Mouse (Mus musculus): ENCODE results near the gene Cyp4v3.

DNA sequence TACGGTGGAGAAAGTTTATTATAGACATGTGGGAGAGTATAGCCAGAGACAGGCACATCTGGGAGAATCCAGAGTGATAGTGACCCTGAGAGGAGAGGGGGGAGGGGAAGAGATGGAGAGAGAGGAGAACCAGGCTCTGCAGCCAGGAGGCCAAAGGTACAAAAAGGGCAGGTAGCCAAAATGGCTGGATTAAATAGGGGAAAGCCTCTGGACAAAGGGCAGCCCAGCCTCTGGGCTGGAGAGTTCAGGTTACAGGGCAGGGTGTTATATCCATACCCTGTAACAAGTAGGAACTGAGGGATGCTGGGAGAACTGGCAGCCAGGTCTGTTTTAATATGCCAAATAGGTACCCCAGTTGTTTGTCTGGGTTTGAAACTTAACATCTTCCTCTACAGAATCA, 30.2 kb upstream of the Cyp4v3 start:
- no peak for TF ChIP-seq POLR2A (IDR thresholded peaks at IDR 0.05; ENCODE audit: borderline replicate concordance, extremely low read depth, low read depth, low read length)
- no peak for TF ChIP-seq CTCF (IDR thresholded peaks at IDR 0.05; ENCODE audit: insufficient read depth, low read length)

Data from lung, adult 2 months (tissue).